Mouse (Mus musculus) lung, embryonic 14.5 days (tissue): Measurements from ENCODE around the gene Clec16a. TPM values are rescaled to one million over a fixed set of nuclear protein-coding genes. Genes with fewer than 3 reads are reported as not detected.
A peak's percentile ranks its signal among the peaks of the same experiment; 100 is the strongest.

Experiments
- ATAC-seq: fragments of 200-750 bp; cut with Nextera tagmentation; 2 replicates; pipeline ENCODE4 v1.8.0; 2017; ENCODE audit warnings: mild to moderate bottlenecking, moderate TSS enrichment, moderate library complexity; ENCODE audit not compliant: insufficient read depth
- DNase-seq: peaks from one replicate; pipeline ENCODE4 v3.0.0-alpha.2; 2015
- H3K27ac ChIP-seq: fragments of 300-500 bp; sonication (generic); 2 replicates; pipeline ENCODE4 v1.5.1; 2014; ENCODE audit warnings: low read depth, mild to moderate bottlenecking, moderate library complexity
- H3K27me3 ChIP-seq: fragments of 300-500 bp; sonication (generic); 2 replicates; pipeline ENCODE4 v1.6.1; 2014; ENCODE audit warnings: low read length, control low read depth; ENCODE audit not compliant: insufficient read depth
- H3K36me3 ChIP-seq: fragments of 300-500 bp; sonication (generic); 2 replicates; pipeline ENCODE4 v1.6.1; 2014; ENCODE audit warnings: control low read depth; ENCODE audit not compliant: insufficient read depth
- H3K4me1 ChIP-seq: fragments of 300-500 bp; sonication (generic); 2 replicates; pipeline ENCODE4 v1.6.1; 2014; ENCODE audit warnings: antibody characterized with exemption, control low read depth; ENCODE audit not compliant: insufficient read depth
- H3K4me2 ChIP-seq: fragments of 300-500 bp; sonication (generic); 2 replicates; pipeline ENCODE4 v1.6.1; 2014; ENCODE audit warnings: mild to moderate bottlenecking
- H3K4me3 ChIP-seq: fragments of 300-500 bp; sonication (generic); 2 replicates; pipeline ENCODE4 v1.5.1; 2014; ENCODE audit warnings: low read depth, low read length
- H3K9ac ChIP-seq: fragments of 300-500 bp; sonication (generic); 2 replicates; pipeline ENCODE4 v1.6.1; 2014
- H3K9me3 ChIP-seq: fragments of 300-500 bp; sonication (generic); 2 replicates; pipeline ENCODE4 v1.6.1; 2016; ENCODE audit warnings: low read depth, low read length, control low read depth
- CTCF ChIP-seq: IDR thresholded peaks from 2 replicates; pipeline ENCODE4 v1.5.1; 2016; ENCODE audit warnings: antibody characterized with exemption, low read depth
- WGBS: fragments of 180-500 bp; shearing (Covaris S2); extraction: QIAGEN DNeasy Blood & Tissue Kit; methylation state at CpG from one replicate; pipeline ENCODE4 v1.1.7; 2014; 5-methylcytosine and 5-hydroxymethylcytosine counted together
- polyA plus RNA-seq: library from polyadenylated mRNA; unstranded; fragments of >200 nt; fragmentation: Nextera tagmentation; extraction: Ambion mirVana; gene quantifications from 2 replicates; pipeline ENCODE4 v1.2.1, GENCODE M21; 2014

The Clec16a gene
- polyA plus RNA-seq, 1 experiment from 2014 or later: 27.4 TPM

DNA sequence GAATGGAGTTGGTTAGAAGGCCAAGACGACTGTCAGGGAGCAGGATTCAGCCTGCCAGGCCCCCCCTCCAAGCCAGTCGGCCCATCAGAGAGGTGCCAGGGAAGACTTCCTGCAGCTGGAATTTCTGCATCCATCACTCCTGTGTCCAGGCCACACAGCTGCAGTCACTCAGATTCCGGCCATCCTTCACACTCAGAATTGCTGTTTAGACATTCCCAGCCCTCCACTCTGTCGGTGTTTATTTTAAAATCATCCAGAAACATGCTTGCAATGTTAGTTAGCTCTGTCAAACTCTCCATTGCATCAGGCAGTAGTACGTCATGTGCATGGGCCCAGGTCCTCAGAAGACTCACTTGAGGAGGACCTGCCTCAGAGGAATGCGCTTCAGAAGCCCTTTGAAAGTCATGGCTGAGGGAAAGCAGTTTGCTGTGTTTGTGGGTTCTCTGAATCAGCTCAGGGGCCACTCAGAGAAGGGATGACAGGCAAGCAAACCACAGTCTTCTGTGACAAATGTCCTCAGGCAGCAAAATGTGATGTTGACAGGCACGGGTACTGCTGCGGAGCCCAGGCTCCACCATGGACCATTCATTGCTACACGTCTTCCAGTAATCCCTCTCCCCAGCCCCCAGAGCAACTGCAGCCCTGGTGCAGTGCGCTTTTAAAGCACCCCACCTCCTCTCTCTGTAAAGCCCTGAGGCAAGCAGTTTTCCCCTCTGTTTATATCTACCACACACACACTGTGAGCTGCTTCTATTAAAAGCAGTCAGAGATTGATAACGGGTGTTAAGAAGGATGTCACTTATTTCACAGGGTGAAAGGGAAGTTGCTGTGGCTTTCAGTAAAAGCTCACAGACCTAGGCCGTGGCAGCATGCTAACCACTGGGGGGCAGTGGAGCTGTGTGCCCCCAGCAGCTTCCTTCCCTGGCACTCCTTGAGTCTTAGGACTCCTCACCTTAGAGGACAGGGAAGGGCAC lies 120.1 kb downstream of the Clec16a start:
- WGBS: 16% methylated on average over 12 of the region's 12 CpGs
- Histone ChIP-seq H3K9me3 (no peaks in the 10 kb centered on the region), H3K27ac (peak overlapping the region; percentile 85), H3K9ac (no peak overlapping the region), H3K36me3 (no peaks in the 10 kb centered on the region), H3K4me3 (no peak overlapping the region), H3K4me1 (peaks cover 38% of the 10 kb centered on the region), H3K27me3 (peaks cover 27% of the 10 kb centered on the region; the same call in 1 of the 2 replicates), H3K4me2 (peak overlapping the region; percentile 37)
- ATAC-seq (peak; percentile 92), DNase-seq (peak; percentile 96)
- peak; percentile 86 for TF ChIP-seq CTCF

DNA sequence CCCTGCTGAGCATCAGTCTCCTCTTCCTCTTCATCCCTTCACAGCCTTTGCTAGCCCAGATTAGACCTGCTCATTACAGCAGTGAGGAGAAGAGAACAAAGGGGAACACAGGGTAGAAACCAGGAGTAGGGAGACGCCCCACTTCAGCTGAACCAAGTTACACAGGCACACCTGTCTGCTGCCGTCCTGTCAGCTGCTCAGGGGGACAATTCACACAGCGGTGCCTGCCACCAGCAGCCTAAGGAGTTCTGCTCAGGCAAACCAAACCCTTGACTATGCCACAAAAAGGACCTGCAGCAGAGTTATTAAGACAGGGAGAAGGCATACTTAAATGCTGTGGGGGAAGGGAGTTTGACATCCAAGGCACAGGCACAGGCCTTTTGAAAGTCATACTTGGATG lies 121.6 kb downstream of the Clec16a start:
- H3K4me1 ChIP-seq: peaks cover 32% of the 10 kb centered on the region
- no peak overlapping the region for H3K4me3 ChIP-seq
- ATAC-seq (no peak), DNase-seq (no peak)
- TF ChIP-seq CTCF: no peak
- 64% methylated on average over 3 of the region's 3 CpGs for WGBS
- H3K4me2 ChIP-seq: no peak overlapping the region
- H3K9ac ChIP-seq: no peak overlapping the region
- no peak overlapping the region for H3K27ac ChIP-seq
- peaks cover 15% of the 10 kb centered on the region; the same call in 1 of the 2 replicates for H3K27me3 ChIP-seq
- H3K9me3 ChIP-seq: no peaks in the 10 kb centered on the region
- H3K36me3 ChIP-seq: no peaks in the 10 kb centered on the region

DNA sequence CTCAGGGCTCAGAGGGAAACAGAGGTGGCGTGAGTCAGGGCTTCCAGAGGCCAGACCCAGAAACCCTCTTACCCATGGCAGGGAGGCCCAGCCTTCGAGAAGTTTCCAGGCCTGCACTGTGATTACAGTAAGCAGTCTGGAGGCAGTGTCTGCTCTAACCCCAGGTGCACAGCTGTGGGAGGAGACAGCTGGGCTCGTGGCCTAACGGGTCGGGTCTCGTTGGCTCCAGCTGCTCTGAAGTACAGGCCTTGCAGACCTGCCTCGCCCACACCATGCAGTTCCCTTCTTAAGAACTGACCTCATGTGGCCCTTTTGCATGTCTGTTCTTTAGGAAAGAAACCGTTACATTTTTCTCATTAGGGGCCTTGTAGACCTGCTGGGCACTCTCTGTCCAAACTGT lies 123.3 kb downstream of the Clec16a start:
- Histone ChIP-seq H3K9me3 (no peaks in the 10 kb centered on the region), H3K9ac (no peak overlapping the region), H3K4me2 (no peak overlapping the region), H3K4me1 (peaks cover 32% of the 10 kb centered on the region), H3K4me3 (no peak overlapping the region), H3K27ac (no peak overlapping the region), H3K36me3 (no peaks in the 10 kb centered on the region), H3K27me3 (0 out of 2 replicates have a peak, but pooled peaks cover 6% of the 10 kb centered on the region)
- DNase-seq (no peak), ATAC-seq (no peak)
- WGBS: 71% methylated on average over 8 of the region's 8 CpGs
- no peak for TF ChIP-seq CTCF

DNA sequence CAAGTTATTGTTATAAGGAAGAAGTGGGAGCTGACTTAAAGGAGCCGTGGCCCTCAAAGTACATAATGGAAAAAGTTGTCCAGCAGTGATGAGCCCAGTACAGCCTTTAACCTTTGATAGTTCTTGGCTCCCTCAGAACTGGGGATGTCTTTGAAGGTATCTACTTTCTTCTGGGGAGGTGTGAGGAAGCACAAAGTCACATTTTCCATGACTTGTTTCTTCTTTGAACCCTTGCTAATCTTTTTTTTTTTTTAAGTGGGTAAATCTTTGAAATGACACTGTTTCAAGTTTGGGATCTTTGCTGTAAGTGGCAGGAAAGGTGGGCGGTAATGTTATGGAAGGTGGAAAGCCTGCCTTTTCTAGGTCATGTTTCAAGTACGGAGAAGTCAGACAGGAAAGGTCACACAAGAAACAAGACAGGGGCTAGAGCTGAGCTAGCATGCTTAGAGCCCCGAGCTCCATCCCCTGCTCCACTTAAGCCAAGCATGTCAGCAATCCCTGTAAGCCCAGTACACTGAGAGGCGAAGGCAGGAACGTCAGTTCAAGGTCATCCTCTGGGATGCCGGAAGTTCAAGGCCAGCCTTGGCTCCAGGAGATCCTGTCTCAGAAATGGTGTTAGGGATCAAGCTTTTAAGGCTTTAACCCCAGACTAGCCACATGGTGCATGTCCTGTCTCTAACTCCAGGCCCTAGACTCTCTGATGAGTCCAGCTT lies 124.0 kb downstream of the Clec16a start:
- no peaks in the 10 kb centered on the region for H3K9me3 ChIP-seq
- no peak overlapping the region for H3K9ac ChIP-seq
- H3K27ac ChIP-seq: no peak overlapping the region

DNA sequence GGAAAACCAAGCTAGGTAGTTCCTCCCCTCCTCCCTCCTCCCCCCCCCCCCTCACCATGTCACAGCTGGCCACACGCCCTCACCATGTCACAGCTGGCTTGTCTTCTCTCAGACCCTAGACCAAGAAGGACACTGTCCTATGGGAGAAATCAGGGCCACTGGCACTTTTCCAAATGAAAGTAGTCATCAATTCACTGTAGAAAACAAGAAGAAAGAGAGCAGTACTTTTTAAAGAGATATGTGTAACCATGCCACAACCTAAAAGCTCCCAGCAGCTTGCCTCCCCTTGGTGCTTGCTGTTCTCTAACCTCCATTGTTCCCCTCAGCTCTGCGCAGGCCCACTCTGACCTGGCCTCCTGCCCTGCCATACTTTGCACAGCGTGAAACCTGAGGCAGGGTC lies 124.8 kb downstream of the Clec16a start:
- ATAC-seq (no peak), DNase-seq (peak; percentile 69)
- Histone ChIP-seq H3K9ac (no peak overlapping the region), H3K27ac (no peak overlapping the region), H3K4me1 (peaks cover 24% of the 10 kb centered on the region), H3K36me3 (no peaks in the 10 kb centered on the region), H3K4me2 (no peak overlapping the region), H3K9me3 (no peaks in the 10 kb centered on the region), H3K27me3 (0 out of 2 replicates have a peak, but pooled peaks cover 6% of the 10 kb centered on the region), H3K4me3 (no peak overlapping the region)
- WGBS: 52% methylated on average over 3 of the region's 3 CpGs
- TF ChIP-seq CTCF: no peak

More for the DNA sequence above, 124.0 kb downstream of the Clec16a start:
- Histone ChIP-seq H3K4me1 (peaks cover 31% of the 10 kb centered on the region), H3K36me3 (no peaks in the 10 kb centered on the region), H3K4me2 (no peak overlapping the region), H3K4me3 (no peak overlapping the region), H3K27me3 (0 out of 2 replicates have a peak, but pooled peaks cover 6% of the 10 kb centered on the region)
- 69% methylated on average over 7 of the region's 7 CpGs for WGBS
- no peak for TF ChIP-seq CTCF
- ATAC-seq (no peak), DNase-seq (no peak)

DNA sequence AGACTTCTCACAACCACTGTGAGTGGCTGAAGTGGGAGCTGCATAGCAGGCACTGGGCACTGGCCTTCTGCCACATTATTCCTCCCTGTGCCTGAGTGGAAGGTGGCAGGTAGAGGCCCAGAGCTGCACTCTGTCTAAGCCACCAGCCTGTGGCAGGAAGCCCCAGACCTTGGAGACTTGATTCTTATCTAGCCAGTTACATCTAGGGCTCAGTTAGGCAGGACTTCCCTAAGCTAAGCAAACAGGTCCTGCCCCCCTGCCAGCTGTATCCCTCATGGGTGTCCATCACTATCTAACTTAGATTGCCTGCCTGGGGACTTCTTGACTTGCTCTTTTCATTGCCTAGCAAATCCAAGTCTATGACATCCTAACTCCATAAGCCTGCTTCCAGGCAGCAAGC lies 127.4 kb downstream of the Clec16a start:
- H3K36me3 ChIP-seq: no peaks in the 10 kb centered on the region
- 0 out of 2 replicates have a peak, but pooled peaks cover 10% of the 10 kb centered on the region for H3K4me1 ChIP-seq
- no peak overlapping the region for H3K4me3 ChIP-seq
- no peak for DNase-seq
- H3K27ac ChIP-seq: no peak overlapping the region
- H3K27me3 ChIP-seq: 0 out of 2 replicates have a peak, but pooled peaks cover 4% of the 10 kb centered on the region
- no peak for ATAC-seq
- no peak overlapping the region for H3K9ac ChIP-seq
- no peak overlapping the region for H3K4me2 ChIP-seq
- H3K9me3 ChIP-seq: no peaks in the 10 kb centered on the region
- no peak for TF ChIP-seq CTCF

DNA sequence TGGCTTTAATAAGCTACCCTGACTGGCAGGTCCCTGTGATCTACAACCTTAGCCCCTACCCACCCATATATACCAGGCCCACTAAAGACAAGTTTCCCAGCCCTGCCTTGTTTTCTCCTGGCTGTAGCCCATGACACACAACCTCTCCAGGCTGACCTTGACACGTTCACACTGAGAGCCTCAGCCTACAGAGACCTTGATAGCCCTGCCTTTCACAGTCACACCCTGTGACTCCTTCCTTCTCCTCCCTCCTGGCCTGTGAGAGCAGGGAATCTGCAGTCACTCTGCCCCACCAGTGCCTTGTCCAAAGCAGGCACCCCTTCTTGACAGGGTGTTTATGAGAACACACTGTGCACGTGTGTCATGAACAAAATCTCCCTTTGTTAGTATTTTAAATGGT lies 128.9 kb downstream of the Clec16a start:
- ATAC-seq: no peak

More for the DNA sequence above, 128.9 kb downstream of the Clec16a start:
- Histone ChIP-seq H3K9ac (no peak overlapping the region), H3K36me3 (no peaks in the 10 kb centered on the region), H3K4me2 (no peak overlapping the region), H3K27ac (no peak overlapping the region), H3K4me3 (no peak overlapping the region), H3K27me3 (0 out of 2 replicates have a peak, but pooled peaks cover 3% of the 10 kb centered on the region), H3K9me3 (no peaks in the 10 kb centered on the region), H3K4me1 (0 out of 2 replicates have a peak, but pooled peaks cover 10% of the 10 kb centered on the region)
- WGBS: 30% methylated on average over 2 of the region's 2 CpGs
- no peak for DNase-seq
- TF ChIP-seq CTCF: no peak
